Mouse (Mus musculus) gastrocnemius, postnatal 36 days (tissue): ENCODE measurements around the gene Tmem170. TPM values are rescaled to one million over a fixed set of nuclear protein-coding genes. Genes with fewer than 3 reads are reported as not detected.

Experiments used
- DNase-seq, 2 experiments: peaks; one replicate each; pipeline ENCODE4 v3.0.0; 2022
- intact Hi-C: fragments of 180-260 bp; cut with DNase I; formaldehyde crosslinking; loops from one replicate; pipeline ENCODE4 v1.15.1; 2025
- long read RNA-seq, 2 experiments: library from polyadenylated mRNA; stranded (forward); transcript quantifications; one replicate each; pipeline ENCODE4 v2.0.0; 2021
- total RNA-seq, 2 experiments: library from RNA; stranded (reverse); gene quantifications; 2 replicates each; pipeline ENCODE4 v1.2.3; 2021

The Tmem170 gene
- total RNA-seq = 1 to 10 TPM; 1.1 to 1.9 TPM
- long read RNA-seq, experiment 1, partial matches to known transcripts = 0 of 4 reads
- long read RNA-seq, experiment 1, other reads (novel, unspliced or antisense) = 4 of 4 reads
- long read RNA-seq, experiment 2, partial matches to known transcripts = 0 of 3 reads
- long read RNA-seq, experiment 2, other reads (novel, unspliced or antisense) = 3 of 3 reads

- intact Hi-C loops = no loop called here
- peak; percentile 96 to 97 for DNase-seq
These were observed at the start of gene Tmem170 for GRCm38 (mm10) chr8:111876355-111876948. TSS of gene Tmem170 (minus strand) at chr8:111876750.

GRCm38 (mm10) chr8:111924976-111925375, 48.4 kb upstream of the Tmem170 start:
- intact Hi-C loops = no loop called here
- no peak for DNase-seq

- DNase-seq = peak; percentile 25 to 46
- intact Hi-C loops = loop anchor here (2.0 kb wide), 1 partner anchor 43 kb away; no protein-coding TSS in a partner anchor
These were observed 46.8 kb upstream of the Tmem170 start for GRCm38 (mm10) chr8:111923383-111923804.

GRCm38 (mm10) chr8:111920971-111921370, 44.4 kb upstream of the Tmem170 start:
- DNase-seq = no peak
- intact Hi-C loops = no loop called here

- no peak for DNase-seq
- intact Hi-C loops = no loop called here
These were observed 43.1 kb upstream of the Tmem170 start for GRCm38 (mm10) chr8:111919663-111920062.

GRCm38 (mm10) chr8:111912860-111913432, 36.4 kb upstream of the Tmem170 start:
- intact Hi-C loops = no loop called here
- DNase-seq = no peak

GRCm38 (mm10) chr8:111911572-111911971, 35.0 kb upstream of the Tmem170 start:
- intact Hi-C loops = no loop called here
- no peak for DNase-seq

- intact Hi-C loops = no loop called here
- DNase-seq = no peak
These were observed 33.3 kb upstream of the Tmem170 start, which contains the start of gene Chst5 for GRCm38 (mm10) chr8:111909621-111910450. TSS of gene Chst5 (minus strand) at chr8:111910447.

- intact Hi-C loops = no loop called here
- DNase-seq = no peak
These were observed 29.1 kb upstream of the Tmem170 start for GRCm38 (mm10) chr8:111905500-111906121.

- peak; percentile 31 to 65 for DNase-seq
- intact Hi-C loops = no loop called here
These were observed 25.5 kb upstream of the Tmem170 start for GRCm38 (mm10) chr8:111902080-111902479.

GRCm38 (mm10) chr8:111898586-111898985, 22.0 kb upstream of the Tmem170 start:
- intact Hi-C loops = no loop called here
- no peak for DNase-seq

GRCm38 (mm10) chr8:111894955-111895354, 18.4 kb upstream of the Tmem170 start:
- intact Hi-C loops = no loop called here
- no peak for DNase-seq

- intact Hi-C loops = no loop called here
- no peak for DNase-seq
These were observed 16.1 kb upstream of the Tmem170 start for GRCm38 (mm10) chr8:111892615-111893014.

- DNase-seq = no peak
- intact Hi-C loops = no loop called here
These were observed 15.4 kb upstream of the Tmem170 start for GRCm38 (mm10) chr8:111891983-111892382.

GRCm38 (mm10) chr8:111890911-111891303, 14.4 kb upstream of the Tmem170 start:
- no peak for DNase-seq
- intact Hi-C loops = no loop called here

- DNase-seq = no peak
- intact Hi-C loops = no loop called here
These were observed 13.7 kb upstream of the Tmem170 start for GRCm38 (mm10) chr8:111889931-111890910.

- no peak for DNase-seq
- intact Hi-C loops = no loop called here
These were observed 11.6 kb upstream of the Tmem170 start for GRCm38 (mm10) chr8:111888091-111888650.

- DNase-seq = no peak
- intact Hi-C loops = no loop called here
These were observed 10.9 kb upstream of the Tmem170 start for GRCm38 (mm10) chr8:111887479-111887878.

- intact Hi-C loops = loop anchor here (5.0 kb wide), 1 partner anchor 104 kb away; no protein-coding TSS in a partner anchor
- DNase-seq = no peak
These were observed 7.1 kb upstream of the Tmem170 start for GRCm38 (mm10) chr8:111883615-111884014.
